Mouse (Mus musculus) spleen, adult 2 months (tissue): ENCODE results near the gene Wdr44. TPM values are rescaled to one million over a fixed set of nuclear protein-coding genes. Genes with fewer than 3 reads are reported as not detected.

Experiments
- DNase-seq, 2 experiments: peaks; one replicate each; pipeline versions ENCODE4 v3.0.0 to v3.0.0-alpha.2; 2012 to 2021; ENCODE audit warnings: low spot score in 2 of 2, low read depth in 1 of 2
- H3K27ac ChIP-seq: fragments of 200-500 bp; 2 replicates; pipeline ENCODE4 v1.5.1; 2012; ENCODE audit warnings: low read length, inconsistent platforms; ENCODE audit not compliant: insufficient read depth
- H3K27me3 ChIP-seq: fragments of 200-500 bp; 2 replicates; pipeline ENCODE4 v1.6.1; 2012; ENCODE audit warnings: mild to moderate bottlenecking, moderate library complexity, low read length, inconsistent platforms; ENCODE audit not compliant: control insufficient read depth, insufficient read depth
- H3K36me3 ChIP-seq: fragments of 200-500 bp; 2 replicates; pipeline ENCODE4 v1.6.1; 2012; ENCODE audit warnings: mild to moderate bottlenecking, low read length, inconsistent platforms; ENCODE audit not compliant: control insufficient read depth, insufficient read depth
- H3K4me1 ChIP-seq: fragments of 200-500 bp; 2 replicates; pipeline ENCODE4 v1.6.1; 2011; ENCODE audit warnings: inconsistent platforms; ENCODE audit not compliant: control insufficient read depth, insufficient read depth, insufficient read length
- H3K4me3 ChIP-seq: fragments of 200-500 bp; 2 replicates; pipeline ENCODE4 v1.5.1; 2011; ENCODE audit warnings: mild to moderate bottlenecking, inconsistent platforms; ENCODE audit not compliant: insufficient read depth, insufficient read length; ENCODE audit errors: extremely low read depth
- CTCF ChIP-seq: fragments of 200-500 bp; IDR thresholded peaks from 2 replicates; pipeline ENCODE4 v1.5.1; 2011; ENCODE audit warnings: mild to moderate bottlenecking, inconsistent platforms; ENCODE audit not compliant: insufficient read depth, insufficient read length, insufficient replicate concordance; ENCODE audit errors: extremely low read depth
- POLR2A ChIP-seq: fragments of 200-500 bp; IDR thresholded peaks from 2 replicates; pipeline ENCODE4 v1.6.1; 2011; ENCODE audit warnings: low read depth, low read length, inconsistent platforms
- WGBS: fragments of 180-500 bp; shearing (Covaris S2); methylation state at CpG from one replicate; pipeline ENCODE4 v1.1.7; 2018; 5-methylcytosine and 5-hydroxymethylcytosine counted together
- polyA plus RNA-seq: library from polyadenylated mRNA; depleted of rRNA; stranded (reverse); fragments of >200 nt; gene quantifications from 2 replicates; pipeline ENCODE4 v1.2.3, GENCODE M21; 2012

Wdr44 gene
- polyA plus RNA-seq, 1 experiment, result 4.3 TPM

- Histone ChIP-seq H3K4me3 (peak overlapping the region; percentile 39; the same call in 1 of the 2 replicates), H3K27me3 (no peaks in the 10 kb centered on the region), H3K36me3 (no peaks in the 10 kb centered on the region), H3K27ac (peak overlapping the region; percentile 12; the same call in 1 of the 2 replicates), H3K4me1 (no peaks in the 10 kb centered on the region; the same call in none of the 2 replicates)
- no peak for DNase-seq
- WGBS, result 19% methylated on average over 5 of the region's 5 CpGs
- TF ChIP-seq POLR2A, result no peak
- no peak for TF ChIP-seq CTCF
Measured at GRCm38 (mm10) chrX:23692336-23692721, 522 bp upstream of the Wdr44 start.

GRCm38 (mm10) chrX:23693443-23694400, 871 bp downstream of the Wdr44 start:
- TF ChIP-seq POLR2A, result no peak
- no peak for TF ChIP-seq CTCF
- H3K4me1 ChIP-seq, result no peaks in the 10 kb centered on the region; the same call in none of the 2 replicates
- no peaks in the 10 kb centered on the region for H3K36me3 ChIP-seq
- H3K4me3 ChIP-seq, result peak overlapping the region; percentile 89
- 14% methylated on average over 28 of the region's 28 CpGs for WGBS
- peak overlapping the region; percentile 95 for H3K27ac ChIP-seq
- no peak for DNase-seq
- no peaks in the 10 kb centered on the region for H3K27me3 ChIP-seq

- Histone ChIP-seq H3K27me3 (no peaks in the 10 kb centered on the region), H3K27ac (no peak overlapping the region), H3K4me3 (peak overlapping the region; percentile 8; the same call in 1 of the 2 replicates), H3K4me1 (no peaks in the 10 kb centered on the region; the same call in none of the 2 replicates), H3K36me3 (no peaks in the 10 kb centered on the region)
- DNase-seq, result no peak
- TF ChIP-seq CTCF, result no peak
- TF ChIP-seq POLR2A, result no peak
- 57% methylated on average over 3 of the region's 3 CpGs for WGBS
Measured at GRCm38 (mm10) chrX:23694588-23694987, 1.7 kb downstream of the Wdr44 start.

DNA sequence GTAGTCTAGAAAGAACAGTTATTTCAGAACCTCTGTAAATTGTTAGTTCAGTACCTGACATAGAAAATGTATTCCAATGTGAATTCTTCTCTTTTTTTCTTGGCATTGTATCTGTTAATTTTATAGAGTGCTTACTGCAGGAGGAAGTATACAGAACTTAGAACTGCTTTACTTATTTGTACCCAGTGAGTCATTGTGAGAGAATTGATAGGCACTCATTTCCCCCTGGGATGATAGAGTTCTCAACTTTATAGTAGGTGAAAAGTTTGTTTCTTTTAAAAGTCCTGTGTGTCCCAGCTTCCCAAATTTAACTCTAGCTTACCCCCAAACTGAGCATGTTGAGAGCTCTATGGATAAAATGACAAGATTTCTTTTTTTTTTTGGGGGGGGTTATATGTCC, 2.3 kb downstream of the Wdr44 start:
- Histone ChIP-seq H3K36me3 (no peaks in the 10 kb centered on the region), H3K4me1 (no peaks in the 10 kb centered on the region; the same call in none of the 2 replicates), H3K4me3 (no peak overlapping the region), H3K27me3 (no peaks in the 10 kb centered on the region), H3K27ac (no peak overlapping the region)
- no peak for TF ChIP-seq CTCF
- no peak for TF ChIP-seq POLR2A
- no peak for DNase-seq

DNA sequence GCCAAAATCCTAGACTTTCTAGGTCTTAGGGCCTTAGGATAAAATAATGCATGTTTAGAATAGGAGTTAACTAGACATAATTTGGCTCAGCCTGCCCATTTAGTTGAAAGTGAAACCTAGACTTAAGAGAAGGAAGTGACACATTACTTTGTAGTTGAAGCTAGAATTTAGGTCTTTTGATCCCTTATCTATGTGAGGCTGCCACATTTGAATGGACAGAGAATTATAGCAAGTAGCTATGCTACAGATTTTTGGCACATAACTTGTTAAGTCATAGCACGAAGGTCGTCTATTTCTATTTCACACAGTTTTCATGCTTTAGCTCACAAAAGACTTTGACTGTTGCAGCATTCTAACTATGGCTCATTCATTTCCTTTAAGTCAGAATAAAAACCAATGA, 4.5 kb downstream of the Wdr44 start:
- DNase-seq, result no peak
- no peaks in the 10 kb centered on the region for H3K36me3 ChIP-seq
- WGBS, result 40% methylated on average over 2 of the region's 2 CpGs
- H3K27ac ChIP-seq, result no peak overlapping the region
- H3K4me3 ChIP-seq, result no peak overlapping the region
- TF ChIP-seq CTCF, result no peak
- no peak for TF ChIP-seq POLR2A
- H3K27me3 ChIP-seq, result no peaks in the 10 kb centered on the region
- no peaks in the 10 kb centered on the region; the same call in none of the 2 replicates for H3K4me1 ChIP-seq

- Histone ChIP-seq H3K4me3 (no peak overlapping the region), H3K36me3 (no peaks in the 10 kb centered on the region), H3K27ac (no peak overlapping the region), H3K27me3 (no peaks in the 10 kb centered on the region), H3K4me1 (no peaks in the 10 kb centered on the region; the same call in none of the 2 replicates)
- WGBS, result 88% methylated on average over 1 of the region's 1 CpGs
- TF ChIP-seq CTCF (no peak), POLR2A (no peak)
- no peak for DNase-seq
Measured at GRCm38 (mm10) chrX:23699023-23699422, 6.2 kb downstream of the Wdr44 start.

- 85% methylated on average over 1 of the region's 1 CpGs for WGBS
- Histone ChIP-seq H3K27ac (no peak overlapping the region), H3K4me1 (no peaks in the 10 kb centered on the region; the same call in 1 of the 2 replicates), H3K4me3 (no peak overlapping the region), H3K27me3 (no peaks in the 10 kb centered on the region), H3K36me3 (no peaks in the 10 kb centered on the region)
- no peak for DNase-seq
- no peak for TF ChIP-seq CTCF
- TF ChIP-seq POLR2A, result no peak
Measured at GRCm38 (mm10) chrX:23717247-23717646, 24.4 kb downstream of the Wdr44 start.
